Mouse (Mus musculus) liver, postnatal 0 days (tissue): ENCODE measurements around the gene Spin1. TPM values are rescaled to one million over a fixed set of nuclear protein-coding genes. Genes with fewer than 3 reads are reported as not detected.

Source experiments
- ATAC-seq: fragments of 200-750 bp; cut with Nextera tagmentation; 2 replicates; pipeline ENCODE4 v1.8.0; 2017; ENCODE audit warnings: mild to moderate bottlenecking, moderate library complexity
- DNase-seq: peaks from one replicate; pipeline ENCODE4 v3.0.0-alpha.2; 2016
- H3K27ac ChIP-seq: fragments of 300-500 bp; sonication (generic); 2 replicates; pipeline ENCODE4 v1.5.1; 2014; ENCODE audit warnings: antibody characterized with exemption, moderate library complexity, mild to moderate bottlenecking, low read depth
- H3K27me3 ChIP-seq: fragments of 300-500 bp; sonication (generic); 2 replicates; pipeline ENCODE4 v1.6.1; 2014; ENCODE audit warnings: low read length, control low read depth, mixed read lengths; ENCODE audit not compliant: insufficient read depth
- H3K36me3 ChIP-seq: fragments of 300-500 bp; sonication (generic); replicated peaks from 2 replicates; pipeline ENCODE4 v1.6.1; 2014; ENCODE audit warnings: mild to moderate bottlenecking, control low read depth, low read length, moderate library complexity, mixed read lengths; ENCODE audit not compliant: insufficient read depth
- H3K4me1 ChIP-seq: fragments of 300-500 bp; sonication (generic); 2 replicates; pipeline ENCODE4 v1.6.1; 2014; ENCODE audit warnings: antibody characterized with exemption, mild to moderate bottlenecking, control low read depth; ENCODE audit not compliant: insufficient read depth
- H3K4me2 ChIP-seq: fragments of 300-500 bp; sonication (generic); 2 replicates; pipeline ENCODE4 v1.6.1; 2014; ENCODE audit warnings: low read depth, mild to moderate bottlenecking, low read length, moderate library complexity, mixed read lengths
- H3K4me3 ChIP-seq: fragments of 300-500 bp; sonication (generic); 2 replicates; pipeline ENCODE4 v1.5.1; 2014; ENCODE audit warnings: low read depth, low read length
- H3K9ac ChIP-seq: fragments of 300-500 bp; sonication (generic); replicated peaks from 2 replicates; pipeline ENCODE4 v1.6.1; 2014; ENCODE audit warnings: mild to moderate bottlenecking, moderate library complexity
- H3K9me3 ChIP-seq: fragments of 300-500 bp; sonication (generic); 2 replicates; pipeline ENCODE4 v1.6.1; 2016; ENCODE audit warnings: mild to moderate bottlenecking, control low read depth, low read length, mixed read lengths
- CTCF ChIP-seq: sonication (generic); IDR thresholded peaks from 2 replicates; pipeline ENCODE4 v1.5.1; 2016; ENCODE audit warnings: antibody characterized with exemption, low read depth
- EP300 ChIP-seq: IDR thresholded peaks from 2 replicates; pipeline ENCODE4 v1.6.1; 2016; ENCODE audit warnings: antibody characterized with exemption, low read depth, mild to moderate bottlenecking
- WGBS: fragments of 180-500 bp; shearing (Covaris S2); extraction: QIAGEN DNeasy Blood & Tissue Kit; methylation state at CpG from one replicate; pipeline ENCODE4 v1.1.7; 2014; ENCODE audit not compliant: insufficient replicate concordance; 5-methylcytosine and 5-hydroxymethylcytosine counted together
- polyA plus RNA-seq: library from polyadenylated mRNA; unstranded; fragments of >200 nt; fragmentation: Nextera tagmentation; extraction: Ambion mirVana; gene quantifications from 2 replicates; pipeline ENCODE4 v1.2.1, GENCODE M21; 2015

Spin1 gene
- polyA plus RNA-seq, 1 experiment from 2014 or later, result 12.6 TPM

GRCm38 (mm10) chr13:51125357-51125756 is 24.7 kb downstream of the Spin1 start:
- Histone ChIP-seq H3K27ac (no peak overlapping the region), H3K36me3 (peaks cover 20% of the 10 kb centered on the region), H3K4me3 (no peak overlapping the region), H3K4me1 (peaks cover 4% of the 10 kb centered on the region), H3K9ac (no peak overlapping the region), H3K27me3 (no peaks in the 10 kb centered on the region), H3K4me2 (no peak overlapping the region), H3K9me3 (no peaks in the 10 kb centered on the region)
- no peak for ATAC-seq
- TF ChIP-seq EP300 (no peak), CTCF (no peak)
- no peak for DNase-seq
- WGBS, result 72% methylated on average over 8 of the region's 8 CpGs

DNA sequence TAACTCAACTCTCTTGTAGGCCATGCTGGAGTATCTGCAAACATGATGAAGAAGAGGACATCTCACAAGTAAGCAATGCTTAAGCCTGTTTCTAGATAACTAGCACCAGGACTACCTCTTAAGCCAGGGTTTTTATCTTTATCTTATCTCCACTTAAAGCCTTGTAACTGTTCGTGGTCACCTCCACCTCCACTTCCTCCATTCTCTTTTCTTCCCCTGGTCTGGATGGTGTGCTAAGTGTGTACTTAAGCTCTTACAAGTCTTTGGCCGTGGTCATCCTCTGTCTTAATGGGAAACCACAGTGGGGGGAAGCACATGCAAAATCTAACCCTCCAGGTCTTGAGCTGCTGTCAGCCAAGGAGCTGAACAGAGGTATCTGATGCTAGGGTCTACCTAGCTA is 27.2 kb downstream of the Spin1 start:
- WGBS, result 28% methylated on average over 2 of the region's 2 CpGs
- no peak for ATAC-seq
- H3K4me1 ChIP-seq, result no peaks in the 10 kb centered on the region; the same call in 1 of the 2 replicates
- H3K27me3 ChIP-seq, result no peaks in the 10 kb centered on the region
- no peak overlapping the region for H3K4me2 ChIP-seq
- no peak overlapping the region for H3K9ac ChIP-seq
- no peaks in the 10 kb centered on the region for H3K9me3 ChIP-seq
- peaks cover 20% of the 10 kb centered on the region for H3K36me3 ChIP-seq
- H3K27ac ChIP-seq, result no peak overlapping the region
- no peak overlapping the region for H3K4me3 ChIP-seq
- TF ChIP-seq EP300 (no peak), CTCF (no peak)
- no peak for DNase-seq

DNA sequence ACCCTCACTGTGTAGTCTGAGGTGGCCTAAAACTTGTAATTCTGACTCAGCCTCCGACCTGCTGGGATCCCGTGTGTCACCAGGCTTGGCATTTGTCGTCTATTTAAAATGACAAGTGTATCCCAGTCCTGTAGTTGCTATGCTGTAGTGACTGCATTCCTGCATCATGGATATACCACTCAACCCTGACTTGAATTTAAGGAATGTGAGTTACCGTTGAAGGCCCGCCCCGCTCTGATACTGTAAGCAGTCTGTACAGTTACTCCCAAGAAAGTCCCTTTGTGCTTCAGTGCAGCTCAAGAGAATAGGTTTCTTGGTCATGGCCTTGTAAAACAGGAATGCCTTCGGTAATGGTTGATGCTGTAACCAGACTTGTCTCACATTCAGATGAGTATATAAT is 27.7 kb downstream of the Spin1 start:
- no peak overlapping the region for H3K4me3 ChIP-seq
- H3K36me3 ChIP-seq, result peaks cover 17% of the 10 kb centered on the region
- no peaks in the 10 kb centered on the region; the same call in 1 of the 2 replicates for H3K4me1 ChIP-seq
- no peaks in the 10 kb centered on the region for H3K27me3 ChIP-seq
- no peak overlapping the region for H3K9ac ChIP-seq
- no peak for TF ChIP-seq CTCF
- TF ChIP-seq EP300, result no peak
- no peaks in the 10 kb centered on the region for H3K9me3 ChIP-seq
- H3K27ac ChIP-seq, result no peak overlapping the region
- DNase-seq (no peak), ATAC-seq (no peak)
- no peak overlapping the region for H3K4me2 ChIP-seq
- 85% methylated on average over 7 of the region's 7 CpGs for WGBS

GRCm38 (mm10) chr13:51131179-51131578 is 30.5 kb downstream of the Spin1 start:
- no peak for TF ChIP-seq CTCF
- WGBS, result 72% methylated on average over 10 of the region's 10 CpGs
- no peaks in the 10 kb centered on the region for H3K27me3 ChIP-seq
- H3K27ac ChIP-seq, result no peak overlapping the region
- DNase-seq, result no peak
- H3K9ac ChIP-seq, result no peak overlapping the region
- no peak overlapping the region for H3K4me2 ChIP-seq
- no peaks in the 10 kb centered on the region for H3K9me3 ChIP-seq
- H3K4me1 ChIP-seq, result no peaks in the 10 kb centered on the region
- ATAC-seq, result no peak
- peaks cover 17% of the 10 kb centered on the region for H3K36me3 ChIP-seq
- H3K4me3 ChIP-seq, result no peak overlapping the region

GRCm38 (mm10) chr13:51136315-51136714 is 35.6 kb downstream of the Spin1 start:
- Histone ChIP-seq H3K27me3 (no peaks in the 10 kb centered on the region), H3K27ac (no peak overlapping the region), H3K4me2 (no peak overlapping the region), H3K9me3 (no peaks in the 10 kb centered on the region), H3K4me1 (peaks cover 7% of the 10 kb centered on the region; the same call in 1 of the 2 replicates), H3K9ac (no peak overlapping the region), H3K36me3 (peaks cover 20% of the 10 kb centered on the region), H3K4me3 (no peak overlapping the region)
- 50% methylated on average over 4 of the region's 4 CpGs for WGBS
- no peak for DNase-seq
- no peak for ATAC-seq
- TF ChIP-seq EP300 (no peak), CTCF (no peak)

DNA sequence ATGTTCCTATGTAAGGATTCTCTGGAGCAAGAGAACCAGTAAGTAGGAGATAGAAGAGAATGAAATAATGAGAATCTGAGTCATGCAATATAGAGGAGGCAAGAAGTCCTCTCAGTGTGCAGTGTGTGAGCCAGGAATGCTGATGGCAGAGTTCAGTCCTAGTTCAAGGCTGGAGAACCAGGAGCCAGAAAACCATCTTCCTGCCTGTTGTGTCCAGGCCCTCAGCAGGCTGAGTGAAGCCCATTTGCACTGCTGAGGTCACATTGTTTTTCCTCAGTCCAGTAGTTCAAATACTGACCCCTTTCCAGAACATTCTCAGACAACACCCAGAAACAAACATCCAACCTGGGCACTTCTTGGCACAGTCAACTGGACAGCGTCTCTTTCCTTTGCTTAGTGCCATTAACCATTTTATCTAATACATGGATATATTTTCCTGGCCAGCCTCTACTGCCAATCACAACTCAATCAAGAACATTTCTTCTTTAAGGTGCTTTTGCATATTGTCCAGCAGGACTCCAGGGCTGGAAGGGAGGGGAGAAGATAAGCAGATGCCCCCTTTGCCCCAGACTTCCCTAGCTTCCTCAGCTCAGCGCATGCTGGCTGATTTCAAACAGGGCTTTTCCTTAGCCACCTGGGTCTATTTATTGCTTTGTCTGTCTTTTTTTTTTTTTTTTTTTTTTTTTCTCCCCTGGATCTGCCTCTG is 36.5 kb downstream of the Spin1 start:
- no peak overlapping the region for H3K9ac ChIP-seq
- no peak for ATAC-seq
- 84% methylated on average over 2 of the region's 2 CpGs for WGBS
- no peak overlapping the region for H3K4me2 ChIP-seq
- H3K27me3 ChIP-seq, result no peaks in the 10 kb centered on the region
- DNase-seq, result no peak
- TF ChIP-seq CTCF (no peak), EP300 (no peak)
- H3K4me1 ChIP-seq, result peaks cover 7% of the 10 kb centered on the region; the same call in 1 of the 2 replicates
- no peak overlapping the region for H3K27ac ChIP-seq
- no peak overlapping the region for H3K4me3 ChIP-seq
- H3K36me3 ChIP-seq, result peaks cover 20% of the 10 kb centered on the region
- H3K9me3 ChIP-seq, result no peaks in the 10 kb centered on the region
